Mouse (Mus musculus) small intestine, adult 2 months (tissue): ENCODE measurements at regions not wholly inside any gene's neighbourhood (a gene's known extent, or its start where the extent isn't known, plus 50 kb on each side); places are given as distances from the start of the nearest gene placed in this dataset.

Experiments
- H3K27ac ChIP-seq: fragments of 200-500 bp; 2 replicates; pipeline ENCODE4 v1.5.1; 2012; ENCODE audit warnings: low read depth, low read length, control low read depth, inconsistent platforms; ENCODE audit not compliant: insufficient read depth
- H3K27me3 ChIP-seq: fragments of 200-500 bp; 2 replicates; pipeline ENCODE4 v1.6.1; 2012; ENCODE audit warnings: mild to moderate bottlenecking, moderate library complexity, low read length, inconsistent platforms; ENCODE audit not compliant: control insufficient read depth, insufficient read depth
- H3K36me3 ChIP-seq: fragments of 200-500 bp; 2 replicates; pipeline ENCODE4 v1.6.1; 2012; ENCODE audit warnings: mild to moderate bottlenecking, low read length, control low read depth, inconsistent platforms; ENCODE audit not compliant: control insufficient read depth, insufficient read depth
- H3K4me1 ChIP-seq: fragments of 200-500 bp; 2 replicates; pipeline ENCODE4 v1.6.1; 2012; ENCODE audit warnings: low read length, inconsistent platforms, mixed read lengths; ENCODE audit not compliant: control insufficient read depth, insufficient read depth, insufficient read length
- H3K4me3 ChIP-seq: fragments of 200-500 bp; 2 replicates; pipeline ENCODE4 v1.5.1; 2012; ENCODE audit warnings: low read depth, mild to moderate bottlenecking, control low read depth, inconsistent platforms, low read length, moderate library complexity
- CTCF ChIP-seq: fragments of 200-500 bp; IDR thresholded peaks from 2 replicates; pipeline ENCODE4 v1.5.1; 2012; ENCODE audit warnings: low read depth, mild to moderate bottlenecking, control low read depth, inconsistent platforms, low read length, moderate library complexity, mixed read lengths; ENCODE audit not compliant: insufficient replicate concordance, insufficient read length; ENCODE audit errors: extremely low read depth
- POLR2A ChIP-seq: fragments of 200-500 bp; IDR thresholded peaks from 2 replicates; pipeline ENCODE4 v1.6.1; 2012; ENCODE audit warnings: low read depth, mild to moderate bottlenecking, control low read depth, inconsistent platforms, low read length, moderate library complexity
- WGBS: fragments of 180-500 bp; shearing (Covaris S2); methylation state at CpG from one replicate; pipeline ENCODE4 v1.1.7; 2018; 5-methylcytosine and 5-hydroxymethylcytosine counted together

- Histone ChIP-seq H3K36me3 (no peaks in the 10 kb centered on the region), H3K27me3 (no peaks in the 10 kb centered on the region), H3K4me1 (no peaks in the 10 kb centered on the region), H3K27ac (no peak overlapping the region), H3K4me3 (no peak overlapping the region)
- TF ChIP-seq POLR2A = no peak
- no peak for TF ChIP-seq CTCF
- 79% methylated on average over 1 of the region's 1 CpGs for WGBS
Measured at GRCm38 (mm10) chr16:9198903-9199532, 369.1 kb downstream of the 1810013L24Rik start.

GRCm38 (mm10) chr16:9208602-9209001 lies 378.7 kb downstream of the 1810013L24Rik start:
- TF ChIP-seq CTCF (no peak), POLR2A (no peak)
- H3K27ac ChIP-seq = no peak overlapping the region
- WGBS = 80% methylated on average over 4 of the region's 4 CpGs
- no peak overlapping the region for H3K4me3 ChIP-seq
- no peaks in the 10 kb centered on the region for H3K36me3 ChIP-seq
- H3K4me1 ChIP-seq = no peaks in the 10 kb centered on the region
- no peaks in the 10 kb centered on the region for H3K27me3 ChIP-seq

GRCm38 (mm10) chr16:9211485-9211884 lies 381.6 kb downstream of the 1810013L24Rik start:
- TF ChIP-seq POLR2A (no peak), CTCF (no peak)
- 68% methylated on average over 6 of the region's 6 CpGs for WGBS
- no peaks in the 10 kb centered on the region for H3K27me3 ChIP-seq
- no peak overlapping the region for H3K4me3 ChIP-seq
- no peaks in the 10 kb centered on the region for H3K36me3 ChIP-seq
- no peak overlapping the region for H3K27ac ChIP-seq
- no peaks in the 10 kb centered on the region for H3K4me1 ChIP-seq

GRCm38 (mm10) chr16:9215131-9215530 lies 385.2 kb downstream of the 1810013L24Rik start:
- 43% methylated on average over 1 of the region's 1 CpGs for WGBS
- H3K4me3 ChIP-seq = no peak overlapping the region
- no peak overlapping the region for H3K27ac ChIP-seq
- no peaks in the 10 kb centered on the region for H3K36me3 ChIP-seq
- no peaks in the 10 kb centered on the region for H3K4me1 ChIP-seq
- no peak for TF ChIP-seq CTCF
- TF ChIP-seq POLR2A = no peak
- no peaks in the 10 kb centered on the region for H3K27me3 ChIP-seq

- Histone ChIP-seq H3K36me3 (no peaks in the 10 kb centered on the region), H3K4me1 (no peaks in the 10 kb centered on the region), H3K4me3 (no peak overlapping the region), H3K27ac (no peak overlapping the region), H3K27me3 (no peaks in the 10 kb centered on the region)
- no peak for TF ChIP-seq CTCF
- no peak for TF ChIP-seq POLR2A
- 82% methylated on average over 7 of the region's 7 CpGs for whole genome bisulfite sequencing
Measured at GRCm38 (mm10) chr16:9217361-9217760, 387.5 kb downstream of the 1810013L24Rik start.

- TF ChIP-seq POLR2A = no peak
- no peak for TF ChIP-seq CTCF
- no peaks in the 10 kb centered on the region for H3K4me1 ChIP-seq
Measured at GRCm38 (mm10) chr16:9230178-9230577, 400.3 kb downstream of the 1810013L24Rik start.

GRCm38 (mm10) chr16:9242099-9242498 lies 412.2 kb downstream of the 1810013L24Rik start:
- Histone ChIP-seq H3K27ac (no peak overlapping the region), H3K4me3 (no peak overlapping the region), H3K36me3 (no peaks in the 10 kb centered on the region), H3K4me1 (no peaks in the 10 kb centered on the region), H3K27me3 (no peaks in the 10 kb centered on the region)
- WGBS = 90% methylated on average over 4 of the region's 4 CpGs
- TF ChIP-seq POLR2A (no peak), CTCF (no peak)

More at GRCm38 (mm10) chr16:9230178-9230577, 400.3 kb downstream of the 1810013L24Rik start:
- no peak overlapping the region for H3K27ac ChIP-seq
- no peaks in the 10 kb centered on the region for H3K27me3 ChIP-seq
- H3K4me3 ChIP-seq = no peak overlapping the region
- H3K36me3 ChIP-seq = no peaks in the 10 kb centered on the region

- Histone ChIP-seq H3K4me1 (no peaks in the 10 kb centered on the region), H3K27ac (no peak overlapping the region), H3K27me3 (no peaks in the 10 kb centered on the region), H3K36me3 (no peaks in the 10 kb centered on the region), H3K4me3 (no peak overlapping the region)
- WGBS = 75% methylated on average over 3 of the region's 3 CpGs
- TF ChIP-seq CTCF (no peak), POLR2A (no peak)
Measured at GRCm38 (mm10) chr16:9247198-9247597, 417.3 kb downstream of the 1810013L24Rik start.
